Mouse (Mus musculus): ENCODE results near the gene Egln2.

- TF ChIP-seq CTCF (IDR thresholded peaks at IDR 0.05; ENCODE audit: borderline replicate concordance, control insufficient read depth, extremely low read depth, insufficient read depth, low read length, poor library complexity): no peak
- TF ChIP-seq POLR2A (IDR thresholded peaks at IDR 0.05; ENCODE audit: control insufficient read depth, extremely low read depth, insufficient read depth, low read length, poor library complexity): no peak
These were observed 7.3 kb downstream of the Egln2 start for GRCm38 (mm10) chr7:27159256-27159655.
